Mouse (Mus musculus) large intestine, adult 2 months (tissue): ENCODE measurements around the gene Wdtc1. TPM values are rescaled to one million over a fixed set of nuclear protein-coding genes. Genes with fewer than 3 reads are reported as not detected.

Experiments used
- polyA plus RNA-seq: library from polyadenylated mRNA; depleted of rRNA; stranded (reverse); fragments of >200 nt; gene quantifications from 2 replicates; pipeline ENCODE4 v1.2.3, GENCODE M21; 2012; rRNA removed

Wdtc1 gene
- polyA plus RNA-seq, 1 experiment = 41.7 TPM

Other genes starting within 250 kb of the Wdtc1 start
- 43.5 and 66.0 TPM in 2 replicates for gene Wasf2, start 223.0 kb downstream of the Wdtc1 start, polyA plus RNA-seq
- gene Cd164l2, start 141.3 kb downstream of the Wdtc1 start, polyA plus RNA-seq = 0.38 and 0.77 TPM in 2 replicates
- gene Gpr3, start 140.9 kb downstream of the Wdtc1 start, polyA plus RNA-seq = 0.11 and 0.21 TPM in 2 replicates
- 42.8 and 65.0 TPM in 2 replicates for gene Map3k6, start 112.7 kb downstream of the Wdtc1 start, polyA plus RNA-seq
- 14.4 and 15.2 TPM in 2 replicates for gene Sytl1, start 90.4 kb downstream of the Wdtc1 start, polyA plus RNA-seq
- 91.8 and 95.3 TPM in 2 replicates for gene Tmem222, start 75.7 kb downstream of the Wdtc1 start, polyA plus RNA-seq
- gene Slc9a1, start 16.2 kb upstream of the Wdtc1 start, polyA plus RNA-seq = 32.5 and 42.8 TPM in 2 replicates
- gene Tent5b, start 126.7 kb upstream of the Wdtc1 start, polyA plus RNA-seq = 5.1 and 5.2 TPM in 2 replicates
- 6.5 and 7.9 TPM in 2 replicates for gene Trnp1, start 145.1 kb upstream of the Wdtc1 start, polyA plus RNA-seq
- 38.0 and 38.5 TPM in 2 replicates for gene Kdf1, start 165.5 kb upstream of the Wdtc1 start, polyA plus RNA-seq
- 34.0 and 34.5 TPM in 2 replicates for gene Nudc, start 192.5 kb upstream of the Wdtc1 start, polyA plus RNA-seq
- gene Nr0b2, start 199.9 kb upstream of the Wdtc1 start, polyA plus RNA-seq = 0.19 and 1.5 TPM in 2 replicates
- 4.8 and 5.0 TPM in 2 replicates for gene Gpatch3, start 221.3 kb upstream of the Wdtc1 start, polyA plus RNA-seq
- gene Gpn2, start 230.9 kb upstream of the Wdtc1 start, polyA plus RNA-seq = 36.7 and 41.4 TPM in 2 replicates
- gene Sfn, start 248.7 kb upstream of the Wdtc1 start, polyA plus RNA-seq = 211 and 298 TPM in 2 replicates